Mouse (Mus musculus) midbrain, postnatal 0 days (tissue): ENCODE measurements at regions not wholly inside any gene's neighbourhood (a gene's known extent, or its start where the extent isn't known, plus 50 kb on each side); places are given as distances from the start of the nearest gene placed in this dataset.

Source experiments
- ATAC-seq: fragments of 200-750 bp; cut with Nextera tagmentation; 2 replicates; pipeline ENCODE4 v1.8.0; 2017; ENCODE audit warnings: moderate number of reproducible peaks, mild to moderate bottlenecking, moderate TSS enrichment, moderate library complexity; ENCODE audit not compliant: low FRiP score
- DNase-seq: peaks from one replicate; pipeline ENCODE4 v3.0.0-alpha.2; 2015; ENCODE audit warnings: low spot score
- H3K27ac ChIP-seq: fragments of 300-500 bp; sonication (generic); 2 replicates; pipeline ENCODE4 v1.5.1; 2014; ENCODE audit warnings: low read depth, mild to moderate bottlenecking, low read length, mixed read lengths
- H3K27me3 ChIP-seq: fragments of 300-500 bp; sonication (generic); 2 replicates; pipeline ENCODE4 v1.6.1; 2014; ENCODE audit warnings: low read length, control low read depth, mixed read lengths; ENCODE audit not compliant: insufficient read depth
- H3K36me3 ChIP-seq: fragments of 300-500 bp; sonication (generic); 2 replicates; pipeline ENCODE4 v1.6.1; 2014; ENCODE audit warnings: low read length, control low read depth, mixed read lengths; ENCODE audit not compliant: insufficient read depth
- H3K4me1 ChIP-seq: fragments of 300-500 bp; sonication (generic); 2 replicates; pipeline ENCODE4 v1.6.1; 2014; ENCODE audit warnings: mild to moderate bottlenecking, control low read depth, antibody characterized with exemption, low read length, mixed read lengths; ENCODE audit not compliant: insufficient read depth
- H3K4me2 ChIP-seq: fragments of 300-500 bp; sonication (generic); 2 replicates; pipeline ENCODE4 v1.6.1; 2014; ENCODE audit warnings: low read depth, mild to moderate bottlenecking, low read length, mixed read lengths; ENCODE audit not compliant: poor library complexity, severe bottlenecking
- H3K4me3 ChIP-seq: fragments of 300-500 bp; sonication (generic); 2 replicates; pipeline ENCODE4 v1.5.1; 2014; ENCODE audit warnings: low read depth, mild to moderate bottlenecking, low read length, moderate library complexity
- H3K9ac ChIP-seq: fragments of 300-500 bp; sonication (generic); replicated peaks from 2 replicates; pipeline ENCODE4 v1.6.1; 2014; ENCODE audit warnings: mild to moderate bottlenecking, low read length, moderate library complexity, mixed read lengths; ENCODE audit not compliant: poor library complexity, severe bottlenecking
- H3K9me3 ChIP-seq: fragments of 300-500 bp; sonication (generic); 2 replicates; pipeline ENCODE4 v1.6.1; 2016; ENCODE audit warnings: low read length, control low read depth
- CTCF ChIP-seq: IDR thresholded peaks from 2 replicates; pipeline ENCODE4 v1.5.1; 2016; ENCODE audit warnings: antibody characterized with exemption, mild to moderate bottlenecking
- WGBS: fragments of 180-500 bp; shearing (Covaris S2); extraction: QIAGEN DNeasy Blood & Tissue Kit; methylation state at CpG from one replicate; pipeline ENCODE4 v1.1.7; 2014; 5-methylcytosine and 5-hydroxymethylcytosine counted together

GRCm38 (mm10) chr7:77477519-77477918, 1247.8 kb downstream of the Agbl1 start:
- Histone ChIP-seq H3K27me3 (no peaks in the 10 kb centered on the region), H3K36me3 (no peaks in the 10 kb centered on the region), H3K4me1 (no peaks in the 10 kb centered on the region), H3K9me3 (no peaks in the 10 kb centered on the region), H3K4me3 (no peak overlapping the region), H3K4me2 (no peak overlapping the region), H3K27ac (no peak overlapping the region), H3K9ac (no peak overlapping the region)
- DNase-seq: no peak
- WGBS: 80% methylated on average over 2 of the region's 2 CpGs
- no peak for TF ChIP-seq CTCF
- no peak for ATAC-seq

GRCm38 (mm10) chr7:77446052-77446367, 1216.3 kb downstream of the Agbl1 start:
- ATAC-seq: no peak
- 30% methylated on average over 2 of the region's 2 CpGs for WGBS
- no peak overlapping the region for H3K4me2 ChIP-seq
- no peak overlapping the region for H3K9ac ChIP-seq
- no peaks in the 10 kb centered on the region for H3K27me3 ChIP-seq
- no peak for DNase-seq
- no peaks in the 10 kb centered on the region for H3K36me3 ChIP-seq
- TF ChIP-seq CTCF: no peak
- no peaks in the 10 kb centered on the region for H3K4me1 ChIP-seq
- no peak overlapping the region for H3K4me3 ChIP-seq
- no peak overlapping the region for H3K27ac ChIP-seq
- no peaks in the 10 kb centered on the region for H3K9me3 ChIP-seq

- ATAC-seq: no peak; the same call in 1 of the 2 replicates
- no peak overlapping the region for H3K27ac ChIP-seq
- H3K4me2 ChIP-seq: no peak overlapping the region
- peak; percentile 42 for DNase-seq
- H3K4me1 ChIP-seq: no peaks in the 10 kb centered on the region
- no peaks in the 10 kb centered on the region for H3K9me3 ChIP-seq
- H3K4me3 ChIP-seq: no peak overlapping the region
- H3K9ac ChIP-seq: no peak overlapping the region
- no peaks in the 10 kb centered on the region for H3K27me3 ChIP-seq
- no peak for TF ChIP-seq CTCF
- WGBS: 50% methylated on average over 11 of the region's 11 CpGs
- no peaks in the 10 kb centered on the region for H3K36me3 ChIP-seq
These were observed 1215.8 kb downstream of the Agbl1 start for GRCm38 (mm10) chr7:77445352-77446051.

GRCm38 (mm10) chr7:77441622-77442021, 1211.9 kb downstream of the Agbl1 start:
- H3K27ac ChIP-seq: no peak overlapping the region
- WGBS: 85% methylated on average over 2 of the region's 2 CpGs
- H3K4me3 ChIP-seq: no peak overlapping the region
- no peak for ATAC-seq
- no peak overlapping the region for H3K4me2 ChIP-seq
- H3K4me1 ChIP-seq: no peaks in the 10 kb centered on the region
- peak; percentile 50 for DNase-seq
- H3K27me3 ChIP-seq: no peaks in the 10 kb centered on the region
- no peaks in the 10 kb centered on the region for H3K36me3 ChIP-seq
- H3K9ac ChIP-seq: no peak overlapping the region
- peak; percentile 62 for TF ChIP-seq CTCF
- H3K9me3 ChIP-seq: no peaks in the 10 kb centered on the region

GRCm38 (mm10) chr7:77413606-77414005, 1183.9 kb downstream of the Agbl1 start:
- H3K4me1 ChIP-seq: no peaks in the 10 kb centered on the region
- no peaks in the 10 kb centered on the region for H3K36me3 ChIP-seq
- H3K4me2 ChIP-seq: no peak overlapping the region
- no peak overlapping the region for H3K4me3 ChIP-seq
- no peak overlapping the region for H3K27ac ChIP-seq
- DNase-seq (no peak), ATAC-seq (no peak)
- no peak overlapping the region for H3K9ac ChIP-seq
- whole genome bisulfite sequencing: 77% methylated on average over 4 of the region's 4 CpGs
- no peaks in the 10 kb centered on the region for H3K27me3 ChIP-seq
- no peak for TF ChIP-seq CTCF
- H3K9me3 ChIP-seq: no peaks in the 10 kb centered on the region
